Mouse (Mus musculus) liver, postnatal 0 days (tissue): ENCODE measurements around the gene Hecw2.

ENCODE experiments used
- CTCF ChIP-seq: sonication (generic); IDR thresholded peaks from 2 replicates; pipeline ENCODE4 v1.5.1; 2016; ENCODE audit warnings: antibody characterized with exemption, low read depth
- EP300 ChIP-seq: IDR thresholded peaks from 2 replicates; pipeline ENCODE4 v1.6.1; 2016; ENCODE audit warnings: antibody characterized with exemption, low read depth, mild to moderate bottlenecking

- no peak for TF ChIP-seq CTCF
- TF ChIP-seq EP300: no peak
Measured at GRCm38 (mm10) chr1:54015739-54016138, 179.2 kb downstream of the Hecw2 start.
